Mouse (Mus musculus): ENCODE measurements around the gene Banp. TPM values are rescaled to one million over a fixed set of nuclear protein-coding genes. Genes with fewer than 3 reads are reported as not detected.

The Banp gene
- polyA plus RNA-seq, 1 experiment from 2014 or later = 23.1 TPM

DNA sequence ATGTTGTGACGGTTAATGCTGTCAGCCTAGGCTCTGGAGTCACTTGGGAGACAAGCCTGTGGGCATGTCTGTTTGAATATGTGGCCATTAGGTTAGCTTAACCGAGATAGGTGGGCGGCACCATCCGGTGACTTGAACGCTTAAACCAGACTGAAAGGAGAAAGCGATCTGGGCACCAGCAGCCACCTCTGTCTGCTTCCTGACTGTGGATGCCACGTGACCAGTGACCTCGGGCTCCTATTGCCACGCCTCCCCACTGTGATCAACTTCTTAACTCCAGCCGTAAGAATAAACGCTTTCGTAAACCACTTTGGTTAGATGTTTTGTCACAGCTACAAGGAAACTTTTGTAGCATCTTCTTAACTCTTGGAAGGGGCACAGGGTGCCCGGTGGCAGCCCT is 119.1 kb downstream of the Banp start:
- Histone ChIP-seq H3K27ac (no peak overlapping the region), H3K36me3 (ENCODE audit: insufficient read depth, low read length) (no peaks in the 10 kb centered on the region), H3K9ac (ENCODE audit: low read depth, low read length) (no peak overlapping the region), H3K4me1 (replicated peaks; ENCODE audit: insufficient read depth, low read length) (no peaks in the 10 kb centered on the region; the same call in 1 of the 2 replicates), H3K27me3 (ENCODE audit: insufficient read depth, low read length) (no peaks in the 10 kb centered on the region), H3K9me3 (replicated peaks; ENCODE audit: low read length) (no peaks in the 10 kb centered on the region), H3K4me2 (ENCODE audit: low read length) (no peak overlapping the region), H3K4me3 (replicated peaks; ENCODE audit: low read depth, low read length) (no peak overlapping the region)
- ATAC-seq (replicated peaks; ENCODE audit: low FRiP score, low read depth) (no peak), DNase-seq (ENCODE audit: low spot score) (no peak)
- 75% methylated on average over 13 of the region's 13 CpGs for WGBS
- no peak for TF ChIP-seq CTCF (IDR thresholded peaks at IDR 0.05; ENCODE audit: low read depth)

DNA sequence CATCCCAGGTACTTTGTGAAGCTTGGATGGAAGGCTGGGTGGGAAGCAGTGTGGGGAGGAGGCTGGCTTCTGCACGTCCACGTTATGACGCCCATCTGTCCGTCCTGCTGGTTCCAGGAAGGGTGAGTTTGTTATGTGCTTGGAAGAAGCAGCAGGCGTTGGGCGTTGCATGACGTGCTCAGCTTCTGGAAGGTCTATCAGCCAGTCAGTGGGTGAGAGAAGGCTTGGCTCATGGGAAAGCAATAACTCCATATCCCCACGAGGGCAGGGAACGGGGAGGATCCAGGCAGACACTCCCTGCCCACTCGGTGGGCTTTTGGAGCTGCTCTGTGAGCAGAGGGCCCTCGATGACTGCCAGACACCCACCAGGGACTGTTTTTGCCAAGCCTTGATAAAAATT is 119.7 kb downstream of the Banp start:
- Histone ChIP-seq H3K36me3 (ENCODE audit: insufficient read depth, low read length) (no peaks in the 10 kb centered on the region), H3K9ac (ENCODE audit: low read depth, low read length) (no peak overlapping the region), H3K4me2 (ENCODE audit: low read length) (no peak overlapping the region), H3K4me3 (replicated peaks; ENCODE audit: low read depth, low read length) (no peak overlapping the region), H3K27ac (no peak overlapping the region), H3K4me1 (replicated peaks; ENCODE audit: insufficient read depth, low read length) (no peaks in the 10 kb centered on the region; the same call in 1 of the 2 replicates), H3K9me3 (replicated peaks; ENCODE audit: low read length) (no peaks in the 10 kb centered on the region), H3K27me3 (ENCODE audit: insufficient read depth, low read length) (no peaks in the 10 kb centered on the region)
- no peak for DNase-seq (ENCODE audit: low spot score)
- 63% methylated on average over 11 of the region's 11 CpGs for WGBS
- no peak for ATAC-seq (replicated peaks; ENCODE audit: low FRiP score, low read depth)
- no peak for TF ChIP-seq CTCF (IDR thresholded peaks at IDR 0.05; ENCODE audit: low read depth)

GRCm38 (mm10) chr8:122071193-122071592 is 121.6 kb downstream of the Banp start:
- DNase-seq (ENCODE audit: low spot score) (no peak), ATAC-seq (replicated peaks; ENCODE audit: low FRiP score, low read depth) (no peak)
- Histone ChIP-seq H3K9ac (ENCODE audit: low read depth, low read length) (no peak overlapping the region), H3K27ac (no peak overlapping the region), H3K27me3 (ENCODE audit: insufficient read depth, low read length) (no peaks in the 10 kb centered on the region), H3K36me3 (ENCODE audit: insufficient read depth, low read length) (no peaks in the 10 kb centered on the region), H3K4me2 (ENCODE audit: low read length) (no peak overlapping the region), H3K9me3 (replicated peaks; ENCODE audit: low read length) (no peaks in the 10 kb centered on the region), H3K4me1 (replicated peaks; ENCODE audit: insufficient read depth, low read length) (no peaks in the 10 kb centered on the region; the same call in 1 of the 2 replicates), H3K4me3 (replicated peaks; ENCODE audit: low read depth, low read length) (no peak overlapping the region)
- WGBS = 67% methylated on average over 4 of the region's 4 CpGs
- TF ChIP-seq CTCF (IDR thresholded peaks at IDR 0.05; ENCODE audit: low read depth) = no peak

DNA sequence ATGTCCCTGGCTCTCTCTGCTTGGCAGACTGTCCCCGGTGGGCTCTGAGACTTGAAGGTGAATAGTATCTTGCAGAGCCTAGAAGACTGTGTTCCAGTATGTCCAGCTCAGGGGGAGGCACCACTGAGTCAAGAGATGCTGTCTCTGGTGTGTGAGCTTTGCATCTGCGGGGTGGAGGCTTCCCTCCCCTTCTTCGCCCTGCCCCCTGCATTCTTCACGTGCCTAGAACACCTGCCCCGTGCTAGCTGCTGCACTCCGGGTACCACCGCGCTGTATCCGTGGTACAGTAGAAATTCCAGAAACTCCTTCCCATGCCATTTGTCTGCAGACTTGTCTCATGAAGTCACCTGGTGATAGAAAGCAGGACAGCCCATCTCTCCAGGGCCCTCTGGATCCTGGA is 124.4 kb downstream of the Banp start:
- no peaks in the 10 kb centered on the region for H3K4me1 ChIP-seq (replicated peaks; ENCODE audit: insufficient read depth, low read length)
- ATAC-seq (replicated peaks; ENCODE audit: low FRiP score, low read depth) (no peak), DNase-seq (ENCODE audit: low spot score) (no peak)

DNA sequence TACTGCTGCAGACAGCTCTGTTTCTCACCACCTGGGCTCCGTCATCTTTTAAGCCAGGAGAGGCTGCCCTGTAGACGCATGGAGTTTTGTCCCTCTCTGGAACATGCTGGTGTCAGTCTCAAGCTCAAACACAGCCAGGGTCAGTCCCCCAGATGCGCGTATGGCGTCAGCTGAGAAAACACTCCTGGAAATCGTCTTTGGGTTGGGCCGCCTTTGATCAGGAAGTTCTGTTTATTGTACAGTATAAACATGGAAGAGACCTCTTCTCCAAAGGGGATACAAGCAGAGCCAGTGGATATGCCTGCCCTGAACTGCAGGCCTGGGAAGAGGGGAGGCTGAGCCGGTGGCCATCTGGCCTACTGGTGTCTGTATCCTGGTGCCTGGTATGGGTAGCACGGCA is 124.9 kb downstream of the Banp start:
- no peak for TF ChIP-seq CTCF (IDR thresholded peaks at IDR 0.05; ENCODE audit: low read depth)
- no peaks in the 10 kb centered on the region for H3K27me3 ChIP-seq (ENCODE audit: insufficient read depth, low read length)
- no peaks in the 10 kb centered on the region for H3K9me3 ChIP-seq (replicated peaks; ENCODE audit: low read length)
- no peak overlapping the region for H3K4me3 ChIP-seq (replicated peaks; ENCODE audit: low read depth, low read length)
- DNase-seq (ENCODE audit: low spot score) = no peak
- H3K9ac ChIP-seq (ENCODE audit: low read depth, low read length) = no peak overlapping the region
- no peaks in the 10 kb centered on the region for H3K36me3 ChIP-seq (ENCODE audit: insufficient read depth, low read length)
- no peak overlapping the region for H3K27ac ChIP-seq
- ATAC-seq (replicated peaks; ENCODE audit: low FRiP score, low read depth) = no peak
- 57% methylated on average over 9 of the region's 9 CpGs for WGBS
- H3K4me1 ChIP-seq (replicated peaks; ENCODE audit: insufficient read depth, low read length) = no peaks in the 10 kb centered on the region
- H3K4me2 ChIP-seq (ENCODE audit: low read length) = no peak overlapping the region

More for the DNA sequence above, 124.4 kb downstream of the Banp start:
- H3K27ac ChIP-seq = no peak overlapping the region
- H3K9ac ChIP-seq (ENCODE audit: low read depth, low read length) = no peak overlapping the region
- H3K4me2 ChIP-seq (ENCODE audit: low read length) = no peak overlapping the region
- no peak for TF ChIP-seq CTCF (IDR thresholded peaks at IDR 0.05; ENCODE audit: low read depth)
- WGBS = 73% methylated on average over 9 of the region's 9 CpGs
- H3K4me3 ChIP-seq (replicated peaks; ENCODE audit: low read depth, low read length) = no peak overlapping the region
- no peaks in the 10 kb centered on the region for H3K9me3 ChIP-seq (replicated peaks; ENCODE audit: low read length)
- H3K27me3 ChIP-seq (ENCODE audit: insufficient read depth, low read length) = no peaks in the 10 kb centered on the region
- no peaks in the 10 kb centered on the region for H3K36me3 ChIP-seq (ENCODE audit: insufficient read depth, low read length)

GRCm38 (mm10) chr8:122074977-122075376 is 125.4 kb downstream of the Banp start:
- WGBS = 77% methylated on average over 4 of the region's 4 CpGs

More at GRCm38 (mm10) chr8:122074977-122075376, 125.4 kb downstream of the Banp start:
- no peak for DNase-seq (ENCODE audit: low spot score)
- no peak overlapping the region for H3K27ac ChIP-seq
- H3K9me3 ChIP-seq (replicated peaks; ENCODE audit: low read length) = no peaks in the 10 kb centered on the region
- no peak for ATAC-seq (replicated peaks; ENCODE audit: low FRiP score, low read depth)
- peak; percentile 45 for TF ChIP-seq CTCF (IDR thresholded peaks at IDR 0.05; ENCODE audit: low read depth)
- H3K4me2 ChIP-seq (ENCODE audit: low read length) = no peak overlapping the region
- no peak overlapping the region for H3K9ac ChIP-seq (ENCODE audit: low read depth, low read length)
- H3K27me3 ChIP-seq (ENCODE audit: insufficient read depth, low read length) = no peaks in the 10 kb centered on the region
- H3K4me3 ChIP-seq (replicated peaks; ENCODE audit: low read depth, low read length) = no peak overlapping the region
- H3K36me3 ChIP-seq (ENCODE audit: insufficient read depth, low read length) = no peaks in the 10 kb centered on the region
- no peaks in the 10 kb centered on the region; the same call in 1 of the 2 replicates for H3K4me1 ChIP-seq (replicated peaks; ENCODE audit: insufficient read depth, low read length)

Measured in kidney, postnatal 0 days (tissue).